14 mouse cellular contexts compared by ENCODE assay signal in genomic region chr1:78181882-78182281, GRCm38 (mm10). TPM values are rescaled to one million over a fixed set of nuclear protein-coding genes. Genes with fewer than 3 reads are reported as not detected.
DNase-seq lines count a peak whose midpoint lies in the region; ATAC-seq lines count a peak whose summit lies in the region.
"Had no signal": no experiment of that assay in that cellular context is flagged by ENCODE, and none has a peak within 500 bp of the region (broad histone marks: within the 10 kb centered on the region; RNA-seq: fewer than 3 reads in every experiment).

No protein-coding gene starts in this region.

- H3K27me3 ChIP-seq in kidney, embryonic 16.5 days (ENCODE audit: insufficient read depth, low read length), result peaks cover 82% of the 10 kb centered on the region
- H3K27me3 ChIP-seq in hindbrain, embryonic 12.5 days, result peaks cover 72% of the 10 kb centered on the region

- H3K4me2 ChIP-seq in kidney, embryonic 16.5 days (replicated peaks; ENCODE audit: low read depth, low read length), result no peak overlapping the region
- H3K4me2 ChIP-seq in hindbrain, embryonic 12.5 days (replicated peaks), result peak overlapping the region; percentile 27

- H3K27ac ChIP-seq in kidney, embryonic 16.5 days (ENCODE audit: low read length), result no peak overlapping the region
- peak overlapping the region; percentile 55; the same call in 1 of the 2 replicates for H3K27ac ChIP-seq in hindbrain, embryonic 12.5 days

- H3K4me1 ChIP-seq in kidney, embryonic 16.5 days (ENCODE audit: insufficient read depth, low read length), result no peaks in the 10 kb centered on the region
- H3K4me1 ChIP-seq in hindbrain, embryonic 12.5 days, result peaks cover 11% of the 10 kb centered on the region

- no peaks in the 10 kb centered on the region for H3K36me3 ChIP-seq in kidney, embryonic 16.5 days (ENCODE audit: insufficient read depth, low read length)
- no peaks in the 10 kb centered on the region for H3K36me3 ChIP-seq in hindbrain, embryonic 12.5 days

- DNase-seq in embryo, embryonic 10 days (ENCODE audit: low spot score), result peak; percentile 89
- DNase-seq in embryo, embryonic 9.5 days (ENCODE audit: extremely low spot score), result no peak
- no peak for DNase-seq in kidney, postnatal 25 days
- peak; percentile 78 for DNase-seq in retina, embryonic 14.5 days (ENCODE audit: low spot score)
- no peak for DNase-seq in ovary, postnatal 36 days (ENCODE audit: low spot score)
- DNase-seq in cerebellum, adult 11 months, result no peak
- DNase-seq: adrenal gland, postnatal 14 days; cerebellum, postnatal 25 days; forebrain, postnatal 0 days; layer of hippocampus, adult 9-11 months; lung, adult 18-20 months had no signal

- 12% methylated on average over 9 of the region's 9 CpGs for WGBS in kidney, embryonic 16.5 days
- 2% methylated on average over 9 of the region's 9 CpGs for WGBS in hindbrain, embryonic 12.5 days

- H3K4me3 ChIP-seq in kidney, embryonic 16.5 days (ENCODE audit: low read length), result peak overlapping the region; percentile 8; the same call in 1 of the 2 replicates
- no peak overlapping the region for H3K4me3 ChIP-seq in hindbrain, embryonic 12.5 days

- no peaks in the 10 kb centered on the region for H3K9me3 ChIP-seq in kidney, embryonic 16.5 days (ENCODE audit: low read length)
- H3K9me3 ChIP-seq in hindbrain, embryonic 12.5 days (replicated peaks), result no peaks in the 10 kb centered on the region

- no peak overlapping the region for H3K9ac ChIP-seq in kidney, embryonic 16.5 days (replicated peaks; ENCODE audit: low read length)
- no peak overlapping the region for H3K9ac ChIP-seq in hindbrain, embryonic 12.5 days
- H3K9ac ChIP-seq: forebrain, postnatal 0 days had no signal

- no peak for ATAC-seq in kidney, embryonic 16.5 days (ENCODE audit: low FRiP score, low TSS enrichment)
- peak; percentile 48; the same call in 1 of the 2 replicates for ATAC-seq in hindbrain, embryonic 12.5 days (ENCODE audit: low FRiP score)
- ATAC-seq: forebrain, postnatal 0 days; inflammation-experienced regulatory T-cells, adult 6 months had no signal

RNA-seq across cellular contexts. Expression of gene Pax3, which starts 15.1 kb away (rescaled TPM):
- polyA plus RNA-seq in kidney, embryonic 16.5 days (2015; fragmentation: Nextera tagmentation; extraction: Ambion mirVana), result 0.05 TPM in 1 of 2 replicates, not detected in the other
- polyA plus RNA-seq in hindbrain, embryonic 12.5 days (2016; fragmentation: Nextera tagmentation; extraction: Ambion mirVana), result 32.7 and 37.5 TPM in 2 replicates
- polyA plus RNA-seq: inflammation-experienced regulatory T-cells, adult 6 months had no signal

Comparison
In these comparisons a context has a peak if more than half of its experiments do, and no peak if none do; other contexts are left out.
1. DNase-seq: peak in embryo, embryonic 10 days (single experiment) and retina, embryonic 14.5 days (single experiment); none in embryo, embryonic 9.5 days (single experiment), kidney, postnatal 25 days (0 of 2), ovary, postnatal 36 days (single experiment) and cerebellum, adult 11 months (single experiment).
2. RNA of gene Pax3, which starts 15.1 kb away (polyA plus RNA-seq): 32.7 to 37.5 TPM in hindbrain, embryonic 12.5 days; 0.05 TPM in kidney, embryonic 16.5 days; every median in the first group is over 10 times any median in the second.